ENCODE assay signal across 9 mouse cellular contexts in the genomic region with DNA sequence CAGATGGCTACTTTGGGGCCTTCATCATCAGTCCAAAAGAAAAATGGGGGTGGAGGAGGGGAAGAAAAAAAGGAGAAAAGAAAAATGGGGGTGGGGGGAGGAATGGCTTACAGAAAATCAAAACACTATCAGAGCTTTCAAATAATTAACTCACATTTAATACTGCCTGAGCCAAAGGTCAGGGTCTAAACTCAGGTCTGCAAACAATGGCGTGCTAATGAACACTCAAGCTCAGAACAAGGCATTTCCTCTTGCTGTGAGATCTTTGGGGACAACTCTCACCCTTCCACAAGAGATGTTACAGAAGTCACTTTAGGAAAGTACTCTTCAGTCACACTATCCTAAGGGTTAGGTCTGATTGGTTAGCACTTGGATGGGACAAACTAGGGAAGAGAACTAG. TPM values are rescaled to one million over a fixed set of nuclear protein-coding genes. Genes with fewer than 3 reads are reported as not detected.
DNase-seq lines count a peak whose midpoint lies in the region; ATAC-seq and TF ChIP-seq lines count a peak whose summit lies in the region.
"Had no signal": no experiment of that assay in that cellular context is flagged by ENCODE, and none has a peak within 500 bp of the region (broad histone marks: within the 10 kb centered on the region; RNA-seq: fewer than 3 reads in every experiment).

No protein-coding gene starts in this region.

- peak overlapping the region; percentile 94; the same call in 1 of the 2 replicates for H3K4me3 ChIP-seq in hindbrain, embryonic 10.5 days
- H3K4me3 ChIP-seq in hindbrain, embryonic 14.5 days (replicated peaks; ENCODE audit: low read length) = no peak overlapping the region
- no peak overlapping the region for H3K4me3 ChIP-seq in C2C12 (ENCODE audit: insufficient read depth, poor library complexity, severe bottlenecking)
- H3K4me3 ChIP-seq in brown adipose tissue, adult 24 weeks (ENCODE audit: insufficient read depth, low read depth, low read length) = peak overlapping the region; percentile 94
- peak overlapping the region; percentile 98 for H3K4me3 ChIP-seq in liver, embryonic 11.5 days (ENCODE audit: low read depth, low read length)

- no peaks in the 10 kb centered on the region for H3K27me3 ChIP-seq in hindbrain, embryonic 10.5 days (ENCODE audit: insufficient read depth, poor library complexity, severe bottlenecking)
- H3K27me3 ChIP-seq in hindbrain, embryonic 14.5 days (ENCODE audit: control insufficient read depth, insufficient read depth, low read length) = no peaks in the 10 kb centered on the region
- no peaks in the 10 kb centered on the region for H3K27me3 ChIP-seq in C2C12 (ENCODE audit: control insufficient read depth, insufficient read depth, insufficient read length)
- no peaks in the 10 kb centered on the region for H3K27me3 ChIP-seq in liver, embryonic 11.5 days (replicated peaks; ENCODE audit: control insufficient read depth, insufficient read depth, low read length)

- peaks cover 83% of the 10 kb centered on the region for H3K79me2 ChIP-seq in C2C12 (ENCODE audit: control insufficient read depth, insufficient read depth)

- peaks cover 78% of the 10 kb centered on the region for H3K79me3 ChIP-seq in C2C12 (ENCODE audit: low read depth)

- H3K4me2 ChIP-seq in hindbrain, embryonic 14.5 days (replicated peaks) = no peak overlapping the region
- peak overlapping the region; percentile 98 for H3K4me2 ChIP-seq in liver, embryonic 11.5 days

- H3K27ac ChIP-seq in hindbrain, embryonic 10.5 days = no peak overlapping the region
- no peak overlapping the region for H3K27ac ChIP-seq in hindbrain, embryonic 14.5 days
- peak overlapping the region; percentile 93 for H3K27ac ChIP-seq in brown adipose tissue, adult 24 weeks (replicated peaks; ENCODE audit: low read depth, low read length)
- H3K27ac ChIP-seq in liver, embryonic 11.5 days (ENCODE audit: low read depth, low read length) = peak overlapping the region; percentile 62; the same call in 1 of the 2 replicates

- 55% methylated on average over 1 of the region's 1 CpGs for WGBS in hindbrain, embryonic 10.5 days
- 63% methylated on average over 1 of the region's 1 CpGs for WGBS in hindbrain, embryonic 14.5 days
- WGBS in liver, embryonic 11.5 days = 46% methylated on average over 1 of the region's 1 CpGs

- no peaks in the 10 kb centered on the region for H3K9me3 ChIP-seq in hindbrain, embryonic 10.5 days
- no peaks in the 10 kb centered on the region for H3K9me3 ChIP-seq in hindbrain, embryonic 14.5 days (ENCODE audit: control insufficient read depth, low read length)
- H3K9me3 ChIP-seq in liver, embryonic 11.5 days (ENCODE audit: control insufficient read depth, low read length) = no peaks in the 10 kb centered on the region

- ATAC-seq in hindbrain, embryonic 14.5 days (ENCODE audit: low FRiP score) = no peak
- no peak for ATAC-seq in liver, embryonic 11.5 days (replicated peaks; ENCODE audit: low FRiP score)
- no peak for ATAC-seq in granulocyte monocyte progenitor cell, adult 5-6 weeks (replicated peaks; ENCODE audit: poor library complexity, severe bottlenecking)

- H3K36me3 ChIP-seq in hindbrain, embryonic 10.5 days = peaks cover 16% of the 10 kb centered on the region
- H3K36me3 ChIP-seq in hindbrain, embryonic 14.5 days (replicated peaks; ENCODE audit: control insufficient read depth, insufficient read depth) = no peaks in the 10 kb centered on the region
- H3K36me3 ChIP-seq in C2C12 (ENCODE audit: control insufficient read depth, insufficient read depth) = peaks cover 20% of the 10 kb centered on the region
- H3K36me3 ChIP-seq in liver, embryonic 11.5 days (ENCODE audit: control insufficient read depth, insufficient read depth, low read length) = peaks cover 6% of the 10 kb centered on the region; the same call in 1 of the 2 replicates

- TF ChIP-seq CTCF in C2C12 (IDR thresholded peaks at IDR 0.05; ENCODE audit: control insufficient read depth, insufficient read depth, insufficient read length) = no peak

- peaks cover 82% of the 10 kb centered on the region for H3K4me1 ChIP-seq in hindbrain, embryonic 10.5 days (replicated peaks)
- peaks cover 37% of the 10 kb centered on the region for H3K4me1 ChIP-seq in hindbrain, embryonic 14.5 days (replicated peaks; ENCODE audit: control insufficient read depth, insufficient read depth, low read length)
- peaks cover 41% of the 10 kb centered on the region for H3K4me1 ChIP-seq in brown adipose tissue, adult 24 weeks (ENCODE audit: control insufficient read depth, insufficient read depth, insufficient read length, low read length)
- peaks cover 71% of the 10 kb centered on the region for H3K4me1 ChIP-seq in liver, embryonic 11.5 days (replicated peaks; ENCODE audit: control insufficient read depth, insufficient read depth, low read length)

- peak overlapping the region; percentile 32 for H3ac ChIP-seq in C2C12 (ENCODE audit: control insufficient read depth, insufficient read length, low read depth)

- DNase-seq in hindbrain, embryonic 10.5 days (ENCODE audit: low spot score) = no peak
- DNase-seq in hindbrain, embryonic 14.5 days (ENCODE audit: low spot score) = no peak
- no peak for DNase-seq in liver, embryonic 11.5 days (ENCODE audit: low spot score)
- no peak for DNase-seq in cerebellum, postnatal 14 days
- DNase-seq: lung, postnatal 4 days; thymus, postnatal 25 days had no signal

- H3K9ac ChIP-seq in hindbrain, embryonic 14.5 days = no peak overlapping the region
- peak overlapping the region; percentile 99; the same call in 1 of the 2 replicates for H3K9ac ChIP-seq in liver, embryonic 11.5 days (ENCODE audit: low read depth, low read length)

TF ChIP-seq in C2C12, 6 proteins besides CTCF, POLR2A, EP300 and RAD21:
- TF ChIP-seq MYOD1 (IDR thresholded peaks at IDR 0.05; ENCODE audit: control insufficient read depth, insufficient read length, low read depth) (no peak), MYOG (IDR thresholded peaks at IDR 0.05; ENCODE audit: control insufficient read depth, extremely low read depth, insufficient read length) (no peak), MAX (IDR thresholded peaks at IDR 0.05) (no peak), CEBPB (IDR thresholded peaks at IDR 0.05; ENCODE audit: low read depth) (no peak), FOSL1 (IDR thresholded peaks at IDR 0.05; ENCODE audit: insufficient read depth, low read length, poor library complexity, severe bottlenecking) (no peak), USF1 (IDR thresholded peaks at IDR 0.05; ENCODE audit: low read depth) (no peak)

RNA-seq across cellular contexts. Expression of gene Actn4, which starts 3.4 kb away (rescaled TPM):
- polyA plus RNA-seq in hindbrain, embryonic 10.5 days (2016; fragmentation: Nextera tagmentation; extraction: Ambion mirVana) = 216 and 245 TPM in 2 replicates
- 133 and 147 TPM in 2 replicates for polyA plus RNA-seq in hindbrain, embryonic 14.5 days (2014; fragmentation: Nextera tagmentation; extraction: Ambion mirVana)
- 465 TPM for polyA plus RNA-seq in C2C12 (2012; fragmentation: generic; extraction: Trizol)
- 122 and 135 TPM in 2 replicates for polyA plus RNA-seq in brown adipose tissue, adult 24 weeks (2012; ENCODE audit: insufficient read depth, insufficient read length, missing spikeins)
- polyA plus RNA-seq in liver, embryonic 11.5 days (2014; fragmentation: Nextera tagmentation; extraction: Ambion mirVana) = 191 and 209 TPM in 2 replicates
- total RNA-seq in granulocyte monocyte progenitor cell, adult 5-6 weeks (2014; fragmentation: Nextera tagmentation) = 85.8 and 94.3 TPM in 2 replicates
- total RNA-seq in granulocyte monocyte progenitor cell, adult 5-6 weeks (2017) = 40.2 and 47.1 TPM in 2 replicates

RNA-seq across cellular contexts. Expression of gene Eif3k, which starts 22.9 kb away (rescaled TPM):
- 426 and 432 TPM in 2 replicates for polyA plus RNA-seq in hindbrain, embryonic 10.5 days (2016; fragmentation: Nextera tagmentation; extraction: Ambion mirVana)
- 291 and 321 TPM in 2 replicates for polyA plus RNA-seq in hindbrain, embryonic 14.5 days (2014; fragmentation: Nextera tagmentation; extraction: Ambion mirVana)
- 429 TPM for polyA plus RNA-seq in C2C12 (2012; fragmentation: generic; extraction: Trizol)
- polyA plus RNA-seq in brown adipose tissue, adult 24 weeks (2012; ENCODE audit: insufficient read depth, insufficient read length, missing spikeins) = 165 and 216 TPM in 2 replicates
- 421 and 425 TPM in 2 replicates for polyA plus RNA-seq in liver, embryonic 11.5 days (2014; fragmentation: Nextera tagmentation; extraction: Ambion mirVana)
- total RNA-seq in granulocyte monocyte progenitor cell, adult 5-6 weeks (2014; fragmentation: Nextera tagmentation) = 474 TPM in 2 replicates
- total RNA-seq in granulocyte monocyte progenitor cell, adult 5-6 weeks (2017) = 400 and 462 TPM in 2 replicates

RNA-seq across cellular contexts. Expression of gene Map4k1, which starts 23.1 kb away (rescaled TPM):
- 8.8 and 9.0 TPM in 2 replicates for polyA plus RNA-seq in hindbrain, embryonic 10.5 days (2016; fragmentation: Nextera tagmentation; extraction: Ambion mirVana)
- 8.6 and 10.4 TPM in 2 replicates for polyA plus RNA-seq in hindbrain, embryonic 14.5 days (2014; fragmentation: Nextera tagmentation; extraction: Ambion mirVana)
- 3.6 TPM for polyA plus RNA-seq in C2C12 (2012; fragmentation: generic; extraction: Trizol)
- polyA plus RNA-seq in brown adipose tissue, adult 24 weeks (2012; ENCODE audit: insufficient read depth, insufficient read length, missing spikeins) = 0.63 and 1.4 TPM in 2 replicates
- polyA plus RNA-seq in liver, embryonic 11.5 days (2014; fragmentation: Nextera tagmentation; extraction: Ambion mirVana) = 50.7 and 53.2 TPM in 2 replicates
- 46.1 and 62.3 TPM in 2 replicates for total RNA-seq in granulocyte monocyte progenitor cell, adult 5-6 weeks (2014; fragmentation: Nextera tagmentation)
- total RNA-seq in granulocyte monocyte progenitor cell, adult 5-6 weeks (2017) = 42.4 and 48.7 TPM in 2 replicates

Comparison
In these comparisons a context has a peak if more than half of its experiments do, and no peak if none do; other contexts are left out.
1. H3K4me3 ChIP-seq: peak in hindbrain, embryonic 10.5 days (single experiment), brown adipose tissue, adult 24 weeks (single experiment) and liver, embryonic 11.5 days (single experiment); none in hindbrain, embryonic 14.5 days (single experiment) and C2C12 (single experiment).
2. H3K27ac ChIP-seq: peak in brown adipose tissue, adult 24 weeks (single experiment) and liver, embryonic 11.5 days (single experiment); none in hindbrain, embryonic 10.5 days (single experiment) and hindbrain, embryonic 14.5 days (single experiment).